Mouse (Mus musculus) intestine, postnatal 0 days (tissue): ENCODE results near the gene Med16. TPM values are rescaled to one million over a fixed set of nuclear protein-coding genes. Genes with fewer than 3 reads are reported as not detected.
A peak's percentile ranks its signal among the peaks of the same experiment; 100 is the strongest.

Experiments
- ATAC-seq: fragments of 200-750 bp; cut with Nextera tagmentation; 2 replicates; pipeline ENCODE4 v1.8.0; 2017; ENCODE audit warnings: mild to moderate bottlenecking, moderate TSS enrichment, moderate library complexity
- H3K27ac ChIP-seq: fragments of 300-500 bp; sonication (generic); 2 replicates; pipeline ENCODE4 v1.5.1; 2014; ENCODE audit warnings: mild to moderate bottlenecking, low read depth, low read length, moderate library complexity
- H3K27me3 ChIP-seq: fragments of 300-500 bp; sonication (generic); replicated peaks from 2 replicates; pipeline ENCODE4 v1.6.1; 2014; ENCODE audit warnings: low read length, mixed read lengths; ENCODE audit not compliant: control insufficient read depth, insufficient read depth
- H3K36me3 ChIP-seq: fragments of 300-500 bp; sonication (generic); 2 replicates; pipeline ENCODE4 v1.6.1; 2014; ENCODE audit warnings: mild to moderate bottlenecking, moderate library complexity; ENCODE audit not compliant: control insufficient read depth, insufficient read depth
- H3K4me1 ChIP-seq: fragments of 300-500 bp; sonication (generic); replicated peaks from 2 replicates; pipeline ENCODE4 v1.6.1; 2014; ENCODE audit warnings: antibody characterized with exemption, low read length, mixed read lengths; ENCODE audit not compliant: control insufficient read depth, insufficient read depth
- H3K4me2 ChIP-seq: fragments of 300-500 bp; sonication (generic); replicated peaks from 2 replicates; pipeline ENCODE4 v1.6.1; 2014; ENCODE audit warnings: low read depth, mild to moderate bottlenecking, moderate library complexity
- H3K4me3 ChIP-seq: fragments of 300-500 bp; sonication (generic); 2 replicates; pipeline ENCODE4 v1.5.1; 2014; ENCODE audit warnings: low read depth, low read length
- H3K9ac ChIP-seq: fragments of 300-500 bp; sonication (generic); 2 replicates; pipeline ENCODE4 v1.6.1; 2014; ENCODE audit warnings: mild to moderate bottlenecking, low read depth, low read length
- H3K9me3 ChIP-seq: fragments of 300-500 bp; sonication (generic); 2 replicates; pipeline ENCODE4 v1.6.1; 2016; ENCODE audit warnings: mixed run types; ENCODE audit not compliant: control insufficient read depth
- CTCF ChIP-seq: sonication (generic); IDR thresholded peaks from 2 replicates; pipeline ENCODE4 v1.5.1; 2016; ENCODE audit warnings: low read depth, mild to moderate bottlenecking, control low read depth, antibody characterized with exemption, moderate library complexity
- WGBS: fragments of 180-500 bp; shearing (Covaris S2); extraction: QIAGEN DNeasy Blood & Tissue Kit; methylation state at CpG from one replicate; pipeline ENCODE4 v1.1.7; 2014; 5-methylcytosine and 5-hydroxymethylcytosine counted together
- polyA plus RNA-seq: library from polyadenylated mRNA; unstranded; fragments of >200 nt; fragmentation: Nextera tagmentation; extraction: Ambion mirVana; gene quantifications from 2 replicates; pipeline ENCODE4 v1.2.1, GENCODE M21; 2015

Med16 gene
- polyA plus RNA-seq, 1 experiment from 2014 or later: 17.8 TPM

DNA sequence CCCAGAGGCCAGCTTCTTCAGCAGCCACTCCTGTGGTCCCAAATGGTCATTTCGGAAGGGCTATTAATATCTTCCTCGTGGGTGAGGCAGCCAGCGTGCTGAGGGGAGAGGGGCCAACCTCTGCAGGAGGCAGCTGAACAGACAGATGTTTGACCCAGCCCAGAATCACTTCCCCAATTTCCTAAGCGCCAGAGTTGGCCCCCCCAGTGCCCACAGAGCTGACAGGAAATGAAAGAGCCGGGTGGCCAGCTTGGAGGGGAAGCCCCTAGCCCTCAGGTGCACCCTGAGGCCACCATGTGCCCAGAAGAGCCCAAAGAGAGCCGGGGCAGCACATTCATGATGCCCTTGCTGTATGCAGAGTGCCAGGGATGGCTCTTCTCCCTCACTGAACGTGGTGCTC lies 32.0 kb upstream of the Med16 start:
- Histone ChIP-seq H3K9ac (no peak overlapping the region), H3K27me3 (no peaks in the 10 kb centered on the region), H3K9me3 (no peaks in the 10 kb centered on the region), H3K27ac (no peak overlapping the region), H3K36me3 (peaks cover 29% of the 10 kb centered on the region), H3K4me1 (peaks cover 19% of the 10 kb centered on the region; the same call in 1 of the 2 replicates), H3K4me3 (no peak overlapping the region), H3K4me2 (no peak overlapping the region)
- 48% methylated on average over 7 of the region's 7 CpGs for WGBS
- ATAC-seq: no peak
- no peak for TF ChIP-seq CTCF

DNA sequence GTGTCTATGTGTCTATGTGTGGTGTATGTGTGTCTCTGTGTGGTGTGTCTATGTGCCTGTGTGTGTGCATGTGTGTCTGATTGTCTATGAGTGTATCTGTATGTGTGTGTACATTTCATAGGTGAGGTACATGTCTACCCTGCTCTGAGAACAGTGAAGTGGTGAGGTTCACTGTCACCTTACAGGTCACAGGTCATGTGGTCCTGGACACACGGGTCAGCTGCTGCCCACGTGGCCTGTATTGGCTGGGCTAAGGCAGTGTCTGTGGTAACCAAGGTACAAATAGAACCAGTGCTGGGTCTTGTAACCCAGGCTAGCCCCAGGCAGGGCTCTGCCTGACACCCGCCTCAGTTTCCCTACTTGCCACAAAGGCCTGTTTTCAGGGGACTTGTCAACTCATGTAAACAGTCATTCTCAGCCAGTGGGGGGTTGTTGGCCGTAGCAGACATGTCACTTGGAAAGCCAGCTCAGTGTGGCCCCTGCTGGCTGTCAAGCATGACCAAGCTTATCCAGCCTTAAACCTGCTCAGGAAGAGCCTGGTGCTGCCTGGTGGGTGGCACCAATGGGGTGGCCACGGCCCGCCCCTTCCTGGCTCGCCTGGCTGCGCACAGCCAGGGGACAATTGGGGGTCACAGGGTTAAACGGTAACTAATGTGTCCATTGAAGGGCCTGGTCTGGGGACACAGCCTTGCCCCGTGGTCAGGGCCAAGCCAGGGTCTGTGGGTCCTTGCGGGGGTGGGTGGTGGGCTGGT lies 29.2 kb upstream of the Med16 start:
- ATAC-seq: no peak
- Histone ChIP-seq H3K9ac (no peak overlapping the region), H3K4me3 (no peak overlapping the region), H3K27ac (peak overlapping the region; percentile 89), H3K27me3 (no peaks in the 10 kb centered on the region), H3K36me3 (peaks cover 37% of the 10 kb centered on the region), H3K4me2 (peak overlapping the region; percentile 55; the same call in 1 of the 2 replicates), H3K9me3 (no peaks in the 10 kb centered on the region), H3K4me1 (peaks cover 23% of the 10 kb centered on the region)
- no peak for TF ChIP-seq CTCF
- WGBS: 66% methylated on average over 11 of the region's 11 CpGs

DNA sequence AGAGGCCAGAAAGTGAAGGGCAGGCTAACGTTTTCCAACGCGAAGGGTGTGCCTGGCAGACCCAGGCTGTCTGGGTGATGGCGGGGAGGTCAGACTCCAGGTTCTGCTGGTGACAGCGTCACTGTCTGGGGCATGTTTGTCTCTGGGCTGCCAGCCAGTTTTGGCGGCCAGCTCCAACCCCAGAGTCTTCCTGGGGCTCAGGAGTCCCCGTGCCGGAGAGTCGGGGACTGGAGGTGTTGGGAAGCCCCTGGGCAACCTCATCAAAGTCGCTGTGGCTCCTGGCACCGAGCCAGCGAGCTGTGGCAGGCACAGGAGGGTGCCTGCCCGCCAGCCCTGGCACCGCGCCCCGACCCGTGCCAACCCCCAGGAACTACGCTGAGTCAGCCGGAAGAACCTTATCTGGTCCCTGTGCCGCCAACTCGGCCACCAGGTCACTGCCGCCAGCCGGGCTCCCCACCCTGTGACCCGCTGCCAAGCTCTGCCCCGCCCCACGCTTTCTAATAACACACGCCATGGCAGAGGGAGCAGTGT lies 28.3 kb upstream of the Med16 start:
- ATAC-seq: peak; percentile 79

DNA sequence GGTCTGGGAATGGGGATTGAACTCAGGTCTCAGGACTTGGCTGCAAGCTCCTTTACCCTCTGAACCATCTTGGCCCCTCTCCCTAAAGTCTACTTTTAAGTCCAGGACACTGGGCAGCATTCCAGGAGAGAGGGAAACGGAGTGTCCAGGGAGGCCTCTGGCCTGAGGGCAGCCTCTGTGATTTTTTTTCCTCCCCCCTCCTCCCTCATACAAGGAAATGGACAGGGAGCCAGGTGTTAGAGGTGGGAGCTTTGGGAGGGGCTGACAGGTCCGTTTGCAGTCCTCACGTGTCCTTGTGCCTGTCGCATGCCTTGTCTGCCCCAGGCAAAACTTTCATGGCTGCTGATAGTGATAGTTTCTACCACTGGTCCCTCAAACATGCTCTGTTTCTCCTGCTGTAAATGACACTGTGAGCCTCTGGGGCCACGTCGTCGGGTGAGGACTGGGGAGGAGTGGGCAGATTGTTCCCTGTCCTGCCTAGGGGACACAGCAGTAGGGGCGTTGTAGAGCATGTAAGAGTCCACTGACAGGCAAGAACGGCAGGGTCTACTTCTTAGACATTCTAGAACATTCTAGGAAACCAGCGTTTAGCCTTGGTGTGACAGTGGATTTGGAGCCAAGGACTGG lies 27.7 kb upstream of the Med16 start:
- Histone ChIP-seq H3K36me3 (peaks cover 35% of the 10 kb centered on the region), H3K4me1 (peaks cover 26% of the 10 kb centered on the region), H3K27ac (peak overlapping the region; percentile 89), H3K4me3 (no peak overlapping the region), H3K9ac (no peak overlapping the region), H3K27me3 (no peaks in the 10 kb centered on the region), H3K4me2 (peak overlapping the region; percentile 55), H3K9me3 (no peaks in the 10 kb centered on the region)
- peak; percentile 25 for ATAC-seq
- no peak for TF ChIP-seq CTCF
- 23% methylated on average over 10 of the region's 10 CpGs for WGBS

More for the DNA sequence above, 28.3 kb upstream of the Med16 start:
- Histone ChIP-seq H3K4me2 (peak overlapping the region; percentile 55), H3K4me1 (peaks cover 26% of the 10 kb centered on the region), H3K27ac (peak overlapping the region; percentile 89), H3K27me3 (no peaks in the 10 kb centered on the region), H3K9me3 (no peaks in the 10 kb centered on the region), H3K9ac (no peak overlapping the region; the same call in 1 of the 2 replicates), H3K4me3 (no peak overlapping the region), H3K36me3 (peaks cover 35% of the 10 kb centered on the region)
- TF ChIP-seq CTCF: no peak
- 29% methylated on average over 27 of the region's 27 CpGs for WGBS

DNA sequence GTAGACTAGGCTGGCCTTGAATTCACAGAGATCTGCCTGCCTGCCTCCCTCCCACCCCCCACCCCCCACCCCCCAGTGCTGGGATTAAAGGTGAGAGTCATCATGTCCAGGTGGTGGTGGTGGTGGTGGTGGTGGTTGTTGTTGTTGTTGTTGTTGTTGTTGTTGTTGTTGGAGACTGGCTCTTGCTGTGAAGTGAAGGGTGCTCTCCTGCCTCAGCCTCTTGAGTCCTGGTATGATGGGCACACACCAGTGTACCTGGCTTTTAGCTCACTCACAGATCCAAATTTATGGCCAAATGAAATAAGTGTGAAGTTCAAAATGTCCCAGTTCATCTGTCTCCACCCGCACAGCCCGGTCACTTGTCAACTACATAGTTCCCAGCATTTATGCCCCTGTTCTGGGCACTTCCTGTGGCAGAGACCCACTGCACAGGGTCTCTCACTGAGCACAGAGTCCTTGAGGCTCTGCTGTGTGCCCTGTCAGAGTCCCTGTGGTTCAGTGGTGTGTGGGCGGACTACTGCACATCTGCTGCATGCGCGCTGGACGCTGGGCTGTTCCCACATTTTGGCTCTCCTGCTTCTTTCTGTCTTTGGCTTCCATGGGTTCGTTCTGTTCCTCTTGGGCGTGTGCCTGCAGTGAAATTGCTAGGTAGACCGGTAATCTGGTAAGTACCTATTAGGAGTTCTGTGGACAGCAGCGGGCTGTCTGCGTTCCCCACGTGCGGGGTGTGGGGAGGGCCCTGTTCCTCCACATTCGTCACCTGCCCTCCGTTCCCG lies 26.3 kb upstream of the Med16 start:
- WGBS: 78% methylated on average over 16 of the region's 16 CpGs
- peaks cover 24% of the 10 kb centered on the region for H3K4me1 ChIP-seq
- no peak for ATAC-seq

DNA sequence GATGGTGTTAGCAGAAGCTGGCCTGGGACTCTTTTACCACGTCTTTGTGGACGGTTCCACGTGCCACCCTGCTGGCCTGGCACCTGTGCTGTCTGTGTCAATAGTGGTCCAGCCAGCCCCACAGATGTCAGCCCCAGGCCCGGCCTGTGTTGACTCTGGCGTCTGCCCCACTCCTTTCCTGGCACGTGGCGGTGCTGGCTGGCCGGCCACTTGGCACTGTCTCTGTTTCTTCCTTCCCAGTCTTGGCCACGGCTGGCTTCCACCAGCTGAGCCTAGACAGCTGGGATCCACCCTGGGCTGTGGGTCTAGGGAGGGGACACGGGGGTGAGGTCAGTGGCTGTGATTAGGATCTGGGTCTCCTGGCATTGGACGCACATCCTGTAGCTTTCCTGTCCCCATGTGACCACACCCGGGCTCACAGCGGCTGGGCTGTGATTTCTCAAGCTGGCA lies 25.6 kb upstream of the Med16 start:
- ATAC-seq: no peak
- H3K9ac ChIP-seq: no peak overlapping the region; the same call in 1 of the 2 replicates

More for the DNA sequence above, 26.3 kb upstream of the Med16 start:
- Histone ChIP-seq H3K27me3 (no peaks in the 10 kb centered on the region), H3K9ac (no peak overlapping the region), H3K27ac (peak overlapping the region; percentile 62), H3K4me3 (no peak overlapping the region), H3K36me3 (peaks cover 40% of the 10 kb centered on the region), H3K9me3 (no peaks in the 10 kb centered on the region), H3K4me2 (no peak overlapping the region; the same call in 1 of the 2 replicates)
- TF ChIP-seq CTCF: no peak

More for the DNA sequence above, 25.6 kb upstream of the Med16 start:
- Histone ChIP-seq H3K27me3 (no peaks in the 10 kb centered on the region), H3K27ac (peak overlapping the region; percentile 62), H3K4me3 (no peak overlapping the region), H3K4me2 (no peak overlapping the region; the same call in 1 of the 2 replicates), H3K4me1 (peaks cover 18% of the 10 kb centered on the region), H3K9me3 (no peaks in the 10 kb centered on the region), H3K36me3 (peaks cover 40% of the 10 kb centered on the region)
- WGBS: 29% methylated on average over 13 of the region's 13 CpGs
- TF ChIP-seq CTCF: no peak
